Mouse (Mus musculus): Measurements from ENCODE around the gene Myo3b. TPM values are rescaled to one million over a fixed set of nuclear protein-coding genes. Genes with fewer than 3 reads are reported as not detected.

Myo3b gene
- polyA plus RNA-seq, 1 experiment from 2014 or later = not detected

GRCm38 (mm10) chr2:70065729-70066300 lies 26.9 kb downstream of the Myo3b start:
- Histone ChIP-seq H3K4me2 (replicated peaks) (no peak overlapping the region), H3K4me3 (replicated peaks) (no peak overlapping the region), H3K36me3 (no peaks in the 10 kb centered on the region), H3K27ac (replicated peaks) (no peak overlapping the region), H3K9ac (no peak overlapping the region), H3K27me3 (no peaks in the 10 kb centered on the region), H3K4me1 (no peaks in the 10 kb centered on the region), H3K9me3 (replicated peaks) (no peaks in the 10 kb centered on the region)
- WGBS = 70% methylated on average over 7 of the region's 7 CpGs
- no peak for ATAC-seq (ENCODE audit: insufficient number of reproducible peaks, low FRiP score, low TSS enrichment, low read depth)

GRCm38 (mm10) chr2:70066338-70067022 lies 27.6 kb downstream of the Myo3b start:
- H3K27ac ChIP-seq (replicated peaks) = no peak overlapping the region
- no peaks in the 10 kb centered on the region for H3K27me3 ChIP-seq
- no peaks in the 10 kb centered on the region for H3K9me3 ChIP-seq (replicated peaks)
- no peak overlapping the region for H3K4me2 ChIP-seq (replicated peaks)
- 66% methylated on average over 6 of the region's 6 CpGs for WGBS
- H3K4me1 ChIP-seq = no peaks in the 10 kb centered on the region
- H3K4me3 ChIP-seq (replicated peaks) = no peak overlapping the region
- no peaks in the 10 kb centered on the region for H3K36me3 ChIP-seq
- no peak overlapping the region for H3K9ac ChIP-seq
- ATAC-seq (ENCODE audit: insufficient number of reproducible peaks, low FRiP score, low TSS enrichment, low read depth) = no peak

- WGBS = 78% methylated on average over 5 of the region's 5 CpGs
- Histone ChIP-seq H3K27me3 (no peaks in the 10 kb centered on the region), H3K4me1 (no peaks in the 10 kb centered on the region)
Observed at GRCm38 (mm10) chr2:70069861-70070260, 30.9 kb downstream of the Myo3b start.

GRCm38 (mm10) chr2:70083444-70084020 lies 44.6 kb downstream of the Myo3b start:
- Histone ChIP-seq H3K9ac (no peak overlapping the region), H3K36me3 (no peaks in the 10 kb centered on the region), H3K4me3 (replicated peaks) (no peak overlapping the region), H3K4me1 (no peaks in the 10 kb centered on the region), H3K9me3 (replicated peaks) (no peaks in the 10 kb centered on the region), H3K4me2 (replicated peaks) (no peak overlapping the region), H3K27ac (replicated peaks) (no peak overlapping the region), H3K27me3 (no peaks in the 10 kb centered on the region)
- WGBS = 73% methylated on average over 17 of the region's 17 CpGs
- ATAC-seq (ENCODE audit: insufficient number of reproducible peaks, low FRiP score, low TSS enrichment, low read depth) = no peak

More at GRCm38 (mm10) chr2:70069861-70070260, 30.9 kb downstream of the Myo3b start:
- no peak for ATAC-seq (ENCODE audit: insufficient number of reproducible peaks, low FRiP score, low TSS enrichment, low read depth)
- Histone ChIP-seq H3K27ac (replicated peaks) (no peak overlapping the region), H3K4me2 (replicated peaks) (no peak overlapping the region), H3K4me3 (replicated peaks) (no peak overlapping the region), H3K36me3 (no peaks in the 10 kb centered on the region), H3K9ac (no peak overlapping the region), H3K9me3 (replicated peaks) (no peaks in the 10 kb centered on the region)

GRCm38 (mm10) chr2:70091261-70091660 lies 52.3 kb downstream of the Myo3b start:
- no peaks in the 10 kb centered on the region for H3K4me1 ChIP-seq

GRCm38 (mm10) chr2:70091801-70092522 lies 53.0 kb downstream of the Myo3b start:
- 58% methylated on average over 10 of the region's 10 CpGs for WGBS
- ATAC-seq (ENCODE audit: insufficient number of reproducible peaks, low FRiP score, low TSS enrichment, low read depth) = no peak

More at GRCm38 (mm10) chr2:70091261-70091660, 52.3 kb downstream of the Myo3b start:
- WGBS = 55% methylated on average over 2 of the region's 2 CpGs
- Histone ChIP-seq H3K9ac (no peak overlapping the region), H3K27me3 (no peaks in the 10 kb centered on the region), H3K4me3 (replicated peaks) (no peak overlapping the region), H3K4me2 (replicated peaks) (no peak overlapping the region), H3K36me3 (no peaks in the 10 kb centered on the region), H3K9me3 (replicated peaks) (no peaks in the 10 kb centered on the region), H3K27ac (replicated peaks) (no peak overlapping the region)
- ATAC-seq (ENCODE audit: insufficient number of reproducible peaks, low FRiP score, low TSS enrichment, low read depth) = no peak

GRCm38 (mm10) chr2:70092665-70093064 lies 53.7 kb downstream of the Myo3b start:
- H3K9me3 ChIP-seq (replicated peaks) = no peaks in the 10 kb centered on the region
- no peak overlapping the region for H3K4me3 ChIP-seq (replicated peaks)
- H3K27ac ChIP-seq (replicated peaks) = no peak overlapping the region
- no peaks in the 10 kb centered on the region for H3K36me3 ChIP-seq
- H3K27me3 ChIP-seq = no peaks in the 10 kb centered on the region
- no peak overlapping the region for H3K9ac ChIP-seq
- WGBS = 64% methylated on average over 3 of the region's 3 CpGs
- no peak overlapping the region for H3K4me2 ChIP-seq (replicated peaks)
- H3K4me1 ChIP-seq = no peaks in the 10 kb centered on the region
- no peak for ATAC-seq (ENCODE audit: insufficient number of reproducible peaks, low FRiP score, low TSS enrichment, low read depth)

More at GRCm38 (mm10) chr2:70091801-70092522, 53.0 kb downstream of the Myo3b start:
- H3K4me3 ChIP-seq (replicated peaks) = no peak overlapping the region
- H3K27me3 ChIP-seq = no peaks in the 10 kb centered on the region
- H3K4me1 ChIP-seq = no peaks in the 10 kb centered on the region
- H3K9me3 ChIP-seq (replicated peaks) = no peaks in the 10 kb centered on the region
- H3K27ac ChIP-seq (replicated peaks) = no peak overlapping the region
- H3K36me3 ChIP-seq = no peaks in the 10 kb centered on the region
- H3K9ac ChIP-seq = no peak overlapping the region
- H3K4me2 ChIP-seq (replicated peaks) = no peak overlapping the region

GRCm38 (mm10) chr2:70094446-70094845 lies 55.5 kb downstream of the Myo3b start:
- WGBS = 75% methylated on average over 5 of the region's 5 CpGs
- no peak overlapping the region for H3K27ac ChIP-seq (replicated peaks)
- ATAC-seq (ENCODE audit: insufficient number of reproducible peaks, low FRiP score, low TSS enrichment, low read depth) = no peak

GRCm38 (mm10) chr2:70097229-70098095 lies 58.5 kb downstream of the Myo3b start:
- 73% methylated on average over 15 of the region's 15 CpGs for WGBS
- Histone ChIP-seq H3K27ac (replicated peaks) (no peak overlapping the region), H3K4me1 (no peaks in the 10 kb centered on the region), H3K27me3 (no peaks in the 10 kb centered on the region), H3K9ac (no peak overlapping the region), H3K36me3 (no peaks in the 10 kb centered on the region), H3K9me3 (replicated peaks) (no peaks in the 10 kb centered on the region), H3K4me3 (replicated peaks) (no peak overlapping the region), H3K4me2 (replicated peaks) (no peak overlapping the region)
- no peak for ATAC-seq (ENCODE audit: insufficient number of reproducible peaks, low FRiP score, low TSS enrichment, low read depth)

More at GRCm38 (mm10) chr2:70094446-70094845, 55.5 kb downstream of the Myo3b start:
- Histone ChIP-seq H3K4me3 (replicated peaks) (no peak overlapping the region), H3K4me2 (replicated peaks) (no peak overlapping the region), H3K4me1 (no peaks in the 10 kb centered on the region), H3K9ac (no peak overlapping the region), H3K9me3 (replicated peaks) (no peaks in the 10 kb centered on the region), H3K36me3 (no peaks in the 10 kb centered on the region), H3K27me3 (no peaks in the 10 kb centered on the region)

GRCm38 (mm10) chr2:70099459-70099858 lies 60.5 kb downstream of the Myo3b start:
- no peak for ATAC-seq (ENCODE audit: insufficient number of reproducible peaks, low FRiP score, low TSS enrichment, low read depth)
- no peaks in the 10 kb centered on the region for H3K27me3 ChIP-seq

More at GRCm38 (mm10) chr2:70099459-70099858, 60.5 kb downstream of the Myo3b start:
- Histone ChIP-seq H3K27ac (replicated peaks) (no peak overlapping the region), H3K4me3 (replicated peaks) (no peak overlapping the region), H3K9ac (no peak overlapping the region), H3K36me3 (no peaks in the 10 kb centered on the region), H3K4me2 (replicated peaks) (no peak overlapping the region), H3K4me1 (no peaks in the 10 kb centered on the region), H3K9me3 (replicated peaks) (no peaks in the 10 kb centered on the region)
- WGBS = 69% methylated on average over 4 of the region's 4 CpGs

All from embryonic facial prominence, embryonic 15.5 days (tissue).